Mouse (Mus musculus) kidney, adult 2 months (tissue): Measurements from ENCODE around the gene H2afz.

Experiments
- CTCF ChIP-seq: fragments of 200-500 bp; conservative IDR thresholded peaks from 2 replicates; pipeline ENCODE4 v1.5.1; 2011; ENCODE audit warnings: low read depth, mild to moderate bottlenecking, control low read depth, low read length, moderate library complexity, mixed read lengths; ENCODE audit not compliant: insufficient read depth, insufficient read length
- POLR2A ChIP-seq: fragments of 200-500 bp; IDR thresholded peaks from one replicate; pipeline ENCODE4 v1.6.1; 2011; ENCODE audit warnings: low read depth, low read length, control low read depth

- no peak for TF ChIP-seq CTCF
- no peak for TF ChIP-seq POLR2A
These were observed 5.1 kb downstream of the H2afz start for GRCm38 (mm10) chr3:137869395-137869794.
